Mouse (Mus musculus) midbrain, embryonic 11.5 days (tissue): ENCODE data around the gene Ror2. TPM values are rescaled to one million over a fixed set of nuclear protein-coding genes. Genes with fewer than 3 reads are reported as not detected.

Experiments
- ATAC-seq: fragments of 200-750 bp; cut with Nextera tagmentation; 2 replicates; pipeline ENCODE4 v1.8.0; 2017; ENCODE audit warnings: moderate TSS enrichment, moderate library complexity; ENCODE audit not compliant: low FRiP score
- DNase-seq: peaks from one replicate; pipeline ENCODE4 v3.0.0; 2015; ENCODE audit warnings: low spot score; ENCODE audit errors: missing footprints
- H3K27ac ChIP-seq: fragments of 300-500 bp; sonication (generic); 2 replicates; pipeline ENCODE4 v1.5.1; 2014; ENCODE audit warnings: low read depth, low read length
- H3K27me3 ChIP-seq: fragments of 300-500 bp; sonication (generic); 2 replicates; pipeline ENCODE4 v1.6.1; 2014; ENCODE audit warnings: mild to moderate bottlenecking, low read length, moderate library complexity, mixed read lengths; ENCODE audit not compliant: control insufficient read depth, insufficient read depth
- H3K36me3 ChIP-seq: fragments of 300-500 bp; sonication (generic); 2 replicates; pipeline ENCODE4 v1.6.1; 2014; ENCODE audit warnings: mild to moderate bottlenecking, low read length, moderate library complexity, mixed read lengths; ENCODE audit not compliant: control insufficient read depth, insufficient read depth
- H3K4me1 ChIP-seq: fragments of 300-500 bp; sonication (generic); 2 replicates; pipeline ENCODE4 v1.6.1; 2014; ENCODE audit warnings: low read length; ENCODE audit not compliant: control insufficient read depth, insufficient read depth
- H3K4me2 ChIP-seq: fragments of 300-500 bp; sonication (generic); 2 replicates; pipeline ENCODE4 v1.6.1; 2014; ENCODE audit warnings: mild to moderate bottlenecking, moderate library complexity
- H3K4me3 ChIP-seq: fragments of 300-500 bp; sonication (generic); 2 replicates; pipeline ENCODE4 v1.5.1; 2014; ENCODE audit warnings: low read depth, low read length
- H3K9ac ChIP-seq: fragments of 300-500 bp; sonication (generic); 2 replicates; pipeline ENCODE4 v1.6.1; 2014; ENCODE audit warnings: low read length
- H3K9me3 ChIP-seq: fragments of 300-500 bp; sonication (generic); 2 replicates; pipeline ENCODE4 v1.6.1; 2016; ENCODE audit warnings: low read length; ENCODE audit not compliant: control insufficient read depth
- WGBS: fragments of 180-500 bp; shearing (Covaris S2); extraction: QIAGEN DNeasy Blood & Tissue Kit; methylation state at CpG from one replicate; pipeline ENCODE4 v1.1.7; 2014; 5-methylcytosine and 5-hydroxymethylcytosine counted together
- polyA plus RNA-seq: library from polyadenylated mRNA; unstranded; fragments of >200 nt; fragmentation: Nextera tagmentation; extraction: Ambion mirVana; gene quantifications from 2 replicates; pipeline ENCODE4 v1.2.1, GENCODE M21; 2014

Gene Ror2
- polyA plus RNA-seq, 1 experiment from 2014 or later, result 4.8 TPM

GRCm38 (mm10) chr13:53217396-53217975 lies 68.4 kb downstream of the Ror2 start:
- Histone ChIP-seq H3K27me3 (no peaks in the 10 kb centered on the region), H3K4me2 (no peak overlapping the region), H3K9me3 (no peaks in the 10 kb centered on the region), H3K36me3 (no peaks in the 10 kb centered on the region), H3K4me3 (no peak overlapping the region), H3K4me1 (peaks cover under 1% of the 10 kb centered on the region; the same call in 1 of the 2 replicates), H3K9ac (no peak overlapping the region), H3K27ac (no peak overlapping the region)
- DNase-seq (no peak), ATAC-seq (no peak)
- 88% methylated on average over 6 of the region's 6 CpGs for WGBS

- no peaks in the 10 kb centered on the region for H3K27me3 ChIP-seq
- no peaks in the 10 kb centered on the region for H3K9me3 ChIP-seq
- DNase-seq (peak; percentile 95), ATAC-seq (peak; percentile 87)
- H3K4me1 ChIP-seq, result peaks cover 8% of the 10 kb centered on the region
- H3K36me3 ChIP-seq, result no peaks in the 10 kb centered on the region
- 11% methylated on average over 19 of the region's 19 CpGs for WGBS
- peak overlapping the region; percentile 43 for H3K9ac ChIP-seq
- no peak overlapping the region for H3K27ac ChIP-seq
- peak overlapping the region; percentile 45 for H3K4me2 ChIP-seq
- H3K4me3 ChIP-seq, result peak overlapping the region; percentile 31
Measured at GRCm38 (mm10) chr13:53211971-53212733, 73.8 kb downstream of the Ror2 start.

GRCm38 (mm10) chr13:53208556-53208955 lies 77.4 kb downstream of the Ror2 start:
- H3K36me3 ChIP-seq, result no peaks in the 10 kb centered on the region
- no peak overlapping the region for H3K4me2 ChIP-seq
- no peaks in the 10 kb centered on the region for H3K27me3 ChIP-seq
- H3K4me1 ChIP-seq, result peaks cover 8% of the 10 kb centered on the region
- WGBS, result 89% methylated on average over 10 of the region's 10 CpGs
- no peaks in the 10 kb centered on the region for H3K9me3 ChIP-seq
- DNase-seq (no peak), ATAC-seq (no peak)
- H3K9ac ChIP-seq, result no peak overlapping the region
- no peak overlapping the region for H3K27ac ChIP-seq
- no peak overlapping the region for H3K4me3 ChIP-seq

GRCm38 (mm10) chr13:53205128-53205911 lies 80.6 kb downstream of the Ror2 start:
- DNase-seq (no peak), ATAC-seq (no peak)
- H3K9me3 ChIP-seq, result no peaks in the 10 kb centered on the region
- H3K4me3 ChIP-seq, result no peak overlapping the region
- no peak overlapping the region for H3K27ac ChIP-seq
- 64% methylated on average over 17 of the region's 17 CpGs for WGBS
- no peaks in the 10 kb centered on the region for H3K36me3 ChIP-seq
- H3K9ac ChIP-seq, result no peak overlapping the region
- H3K4me2 ChIP-seq, result no peak overlapping the region
- H3K4me1 ChIP-seq, result peaks cover 10% of the 10 kb centered on the region
- no peaks in the 10 kb centered on the region for H3K27me3 ChIP-seq

- ATAC-seq (no peak), DNase-seq (no peak)
- H3K27me3 ChIP-seq, result no peaks in the 10 kb centered on the region
- H3K9ac ChIP-seq, result no peak overlapping the region
- H3K36me3 ChIP-seq, result no peaks in the 10 kb centered on the region
- H3K9me3 ChIP-seq, result no peaks in the 10 kb centered on the region
- 62% methylated on average over 5 of the region's 5 CpGs for WGBS
- H3K4me2 ChIP-seq, result no peak overlapping the region
- no peak overlapping the region for H3K27ac ChIP-seq
- H3K4me3 ChIP-seq, result no peak overlapping the region
- peaks cover 10% of the 10 kb centered on the region for H3K4me1 ChIP-seq
Measured at GRCm38 (mm10) chr13:53202439-53202830, 83.5 kb downstream of the Ror2 start.

GRCm38 (mm10) chr13:53201628-53202438 lies 84.1 kb downstream of the Ror2 start:
- ATAC-seq (no peak), DNase-seq (peak; percentile 93)
- Histone ChIP-seq H3K4me1 (peaks cover 10% of the 10 kb centered on the region), H3K27ac (no peak overlapping the region), H3K36me3 (no peaks in the 10 kb centered on the region), H3K9me3 (no peaks in the 10 kb centered on the region), H3K4me2 (no peak overlapping the region), H3K9ac (peak overlapping the region; percentile 2; the same call in 1 of the 2 replicates), H3K4me3 (no peak overlapping the region), H3K27me3 (no peaks in the 10 kb centered on the region)
- 9% methylated on average over 18 of the region's 18 CpGs for WGBS

GRCm38 (mm10) chr13:53200121-53200520 lies 85.8 kb downstream of the Ror2 start:
- Histone ChIP-seq H3K27ac (no peak overlapping the region), H3K4me1 (peaks cover 10% of the 10 kb centered on the region), H3K9me3 (no peaks in the 10 kb centered on the region), H3K27me3 (no peaks in the 10 kb centered on the region), H3K4me3 (no peak overlapping the region), H3K36me3 (no peaks in the 10 kb centered on the region), H3K9ac (no peak overlapping the region), H3K4me2 (no peak overlapping the region)
- 87% methylated on average over 4 of the region's 4 CpGs for WGBS
- DNase-seq, result no peak
- ATAC-seq, result no peak

- no peak for ATAC-seq
- WGBS, result 96% methylated on average over 7 of the region's 7 CpGs
- DNase-seq, result no peak
- no peaks in the 10 kb centered on the region for H3K36me3 ChIP-seq
- no peak overlapping the region for H3K4me3 ChIP-seq
- no peaks in the 10 kb centered on the region for H3K9me3 ChIP-seq
- H3K9ac ChIP-seq, result no peak overlapping the region
- no peaks in the 10 kb centered on the region for H3K27me3 ChIP-seq
- peaks cover 10% of the 10 kb centered on the region for H3K4me1 ChIP-seq
- no peak overlapping the region for H3K4me2 ChIP-seq
- H3K27ac ChIP-seq, result no peak overlapping the region
Measured at GRCm38 (mm10) chr13:53199262-53199661, 86.7 kb downstream of the Ror2 start.
